Mouse (Mus musculus) testis, postnatal 10 days (tissue): Measurements from ENCODE around the gene Pbx3.

Experiments used
- DNase-seq: peaks from one replicate; pipeline ENCODE4 v3.0.0; 2021; ENCODE audit warnings: low spot score

Pbx3 gene

DNA sequence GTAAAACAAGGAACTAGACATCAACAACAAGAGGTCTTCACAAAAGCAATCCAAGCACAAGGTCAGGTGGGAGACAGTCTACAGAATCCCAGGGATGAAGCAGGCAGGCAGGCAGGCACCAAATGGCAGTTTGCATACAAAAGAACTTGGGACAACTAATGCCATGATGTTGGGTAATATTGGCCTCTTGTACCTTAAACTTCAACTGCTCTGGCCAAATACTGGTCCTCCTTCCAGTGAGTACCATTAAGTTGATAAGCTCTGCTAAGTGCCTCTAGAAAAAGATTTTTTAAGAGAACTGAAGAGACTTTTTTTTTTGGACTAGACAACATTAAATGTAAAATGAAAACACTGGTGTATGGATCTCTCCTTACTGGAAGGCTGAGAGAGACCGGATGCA, 83.2 kb downstream of the Pbx3 start:
- no peak for DNase-seq

DNA sequence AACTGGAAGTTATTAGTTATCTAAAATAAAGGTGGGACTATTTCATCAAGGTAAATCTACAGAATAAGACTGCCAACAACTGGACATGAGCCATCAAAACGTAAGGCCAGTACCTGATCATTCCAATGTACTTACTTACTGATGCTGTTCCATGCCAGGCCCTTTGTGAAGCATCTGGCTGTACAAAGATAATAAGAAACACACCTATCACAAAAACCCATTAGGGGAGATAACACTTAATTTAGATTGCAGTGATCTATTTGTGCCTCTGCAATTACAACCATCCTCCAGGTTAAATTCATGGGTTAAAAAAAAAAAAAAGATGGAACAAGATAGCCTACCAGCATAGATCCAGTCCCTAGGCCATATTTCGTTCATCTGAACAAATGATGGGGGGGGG, 88.7 kb downstream of the Pbx3 start:
- DNase-seq = no peak

DNA sequence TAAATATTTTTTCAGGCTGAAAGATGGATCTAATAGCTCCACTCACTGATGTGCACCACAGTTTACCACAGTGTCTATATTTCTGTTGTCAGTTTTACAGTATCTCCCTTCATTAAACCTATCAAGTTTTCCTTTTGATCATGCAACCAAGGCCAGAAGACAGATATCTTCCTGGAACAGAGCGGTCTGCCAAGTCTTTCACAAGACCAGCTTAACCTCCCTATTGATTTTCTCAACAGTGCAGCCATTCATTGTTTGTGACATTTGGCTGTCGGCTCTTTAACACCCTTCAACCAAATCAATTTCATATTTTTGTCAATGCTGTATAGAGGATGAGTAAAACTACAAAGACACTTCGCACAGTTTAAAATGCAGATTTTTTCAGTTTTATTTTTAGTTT, 91.9 kb downstream of the Pbx3 start:
- no peak for DNase-seq

DNA sequence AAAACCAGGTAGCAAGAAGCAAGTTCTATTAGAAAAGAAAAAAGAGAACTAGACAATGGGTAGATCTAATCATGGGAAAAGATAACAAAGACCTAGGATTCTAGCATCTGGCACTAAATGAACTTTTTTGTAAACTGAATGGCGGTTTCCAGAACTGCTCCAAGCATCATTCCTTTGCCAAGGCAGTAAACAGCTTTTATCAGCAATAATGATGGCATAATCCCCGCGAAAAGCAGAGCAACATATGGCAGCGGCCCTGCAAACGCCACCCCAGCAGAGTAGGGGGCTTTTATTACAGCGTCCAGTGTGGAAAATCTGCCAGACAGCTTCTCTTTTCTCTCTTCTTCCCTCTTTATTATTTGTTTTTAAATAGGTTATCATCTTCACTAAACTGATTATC, 93.2 kb downstream of the Pbx3 start:
- no peak for DNase-seq

DNA sequence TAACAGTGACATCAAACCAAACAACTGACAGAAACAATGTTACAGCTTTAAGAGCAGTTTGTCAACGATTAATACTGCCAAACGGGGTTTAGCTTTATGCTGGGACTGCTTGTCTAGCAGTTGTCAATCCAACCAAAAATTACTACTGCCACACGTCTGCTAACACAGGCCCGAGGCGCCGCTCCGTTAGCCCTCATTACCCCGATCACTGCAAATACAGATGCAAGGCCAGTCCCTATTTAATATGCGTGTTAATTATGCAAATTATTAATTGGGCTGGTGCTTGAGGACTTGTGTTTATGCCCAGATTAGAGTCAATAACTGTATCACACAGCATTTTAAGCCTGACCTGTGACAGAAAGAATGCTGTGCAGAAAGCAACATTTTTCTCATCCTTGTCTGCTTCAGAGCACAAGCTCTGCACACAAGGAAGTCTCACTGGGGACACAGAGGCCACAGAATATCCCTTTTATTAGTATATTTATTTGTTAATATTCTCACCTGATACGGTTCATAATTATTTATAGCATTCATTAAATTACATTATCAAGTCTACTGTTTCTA, 97.2 kb downstream of the Pbx3 start:
- DNase-seq = no peak

DNA sequence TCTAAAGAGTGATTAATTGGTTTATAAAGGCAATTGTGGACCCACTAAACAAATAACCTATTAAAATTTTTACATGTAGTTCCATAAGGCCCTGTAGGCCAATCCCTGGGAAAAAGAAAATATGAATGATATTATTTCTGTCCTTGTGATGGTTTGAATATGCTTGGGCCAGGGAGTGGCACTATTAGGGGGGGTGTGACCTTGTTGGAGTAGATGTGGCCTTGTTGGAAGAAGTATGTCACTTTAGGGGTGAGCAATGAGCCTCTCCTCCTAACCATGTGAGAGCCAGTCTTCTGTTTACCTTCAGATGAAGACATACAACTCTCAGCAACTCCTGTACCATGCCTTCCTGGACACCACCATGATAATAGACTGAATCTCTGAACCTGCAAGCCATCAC, 110.9 kb downstream of the Pbx3 start:
- DNase-seq = no peak

DNA sequence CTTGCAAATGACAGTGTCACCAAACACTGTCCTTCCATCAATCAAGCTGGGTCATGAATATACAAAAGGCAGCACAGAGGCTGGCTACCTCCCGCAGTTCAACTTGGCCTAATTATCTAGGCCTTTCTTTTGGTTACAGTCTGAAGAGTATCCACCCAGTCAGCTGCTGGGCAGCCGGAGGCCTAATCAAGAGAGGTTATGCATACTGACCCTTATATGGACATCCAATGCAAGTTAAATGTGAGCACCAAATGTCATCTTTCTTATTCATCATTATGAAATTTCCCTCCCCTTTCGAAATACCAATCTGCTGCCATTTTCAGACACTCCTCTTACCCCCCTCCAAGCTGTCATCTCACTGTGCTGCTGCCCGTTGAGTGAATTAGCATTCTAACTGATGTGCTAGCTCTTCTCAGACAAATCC, 112.3 kb downstream of the Pbx3 start:
- DNase-seq = no peak

DNA sequence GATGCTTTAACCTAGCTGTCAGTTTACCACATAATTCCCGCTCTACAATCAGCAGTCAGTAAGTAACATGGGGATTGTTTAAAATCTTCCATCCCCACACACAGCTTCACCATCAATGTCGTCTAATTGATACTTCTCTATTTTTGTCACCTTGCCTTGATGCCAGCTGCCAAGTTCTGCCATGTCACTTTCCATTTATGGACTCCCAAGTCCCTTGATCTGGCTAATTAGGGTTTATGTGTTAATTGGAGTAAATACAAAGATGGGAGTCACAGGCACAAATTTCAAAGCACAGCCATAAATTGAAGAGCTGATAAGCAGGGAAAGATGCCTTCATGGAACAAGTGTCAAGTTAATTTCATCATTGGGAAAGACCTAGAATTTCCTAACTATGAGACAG, 114.7 kb downstream of the Pbx3 start:
- DNase-seq = no peak

DNA sequence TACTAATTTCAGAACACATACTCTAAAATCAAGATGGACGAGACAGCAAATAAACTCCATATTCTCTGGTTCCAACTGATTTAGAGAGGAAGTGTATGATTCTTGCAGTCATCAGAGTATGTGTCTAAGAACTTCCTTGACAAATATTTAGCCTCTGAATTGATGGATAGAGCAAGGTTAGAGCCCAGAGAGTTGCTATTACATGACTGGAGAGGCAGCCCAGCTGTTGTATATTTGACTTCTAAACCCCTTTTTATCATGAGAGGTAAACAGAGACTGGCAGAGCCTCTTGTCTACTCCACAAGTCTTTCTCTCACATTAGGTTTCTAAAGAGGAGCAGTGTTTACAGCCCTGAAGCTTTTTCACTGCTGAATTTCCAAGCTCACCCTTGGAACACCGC, 115.3 kb downstream of the Pbx3 start:
- no peak for DNase-seq

DNA sequence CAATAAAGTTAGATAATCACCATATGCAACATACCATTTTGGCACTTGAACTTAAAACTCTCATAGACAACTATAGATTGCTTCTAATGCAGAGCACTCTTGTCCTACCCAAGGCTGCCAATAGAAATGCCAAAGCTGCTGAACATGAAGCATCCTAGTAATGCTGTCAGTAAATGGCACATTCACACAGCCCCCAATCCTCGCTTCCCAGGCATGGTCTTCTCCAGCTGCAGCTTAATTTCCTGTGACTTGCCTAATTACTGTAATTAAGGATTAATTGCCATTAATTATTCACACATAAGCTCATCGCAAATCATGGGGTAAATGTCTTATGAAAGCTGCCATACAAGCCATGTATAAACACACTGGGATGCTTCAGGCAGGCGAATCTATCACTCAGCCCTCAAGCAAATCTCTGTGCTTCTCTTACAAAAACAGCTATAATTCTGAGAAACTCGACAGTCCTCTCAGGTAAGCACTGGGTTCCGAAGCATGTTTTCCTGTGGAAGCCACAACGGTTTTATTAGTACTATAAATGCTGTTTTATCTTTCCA, 116.9 kb downstream of the Pbx3 start:
- no peak for DNase-seq

DNA sequence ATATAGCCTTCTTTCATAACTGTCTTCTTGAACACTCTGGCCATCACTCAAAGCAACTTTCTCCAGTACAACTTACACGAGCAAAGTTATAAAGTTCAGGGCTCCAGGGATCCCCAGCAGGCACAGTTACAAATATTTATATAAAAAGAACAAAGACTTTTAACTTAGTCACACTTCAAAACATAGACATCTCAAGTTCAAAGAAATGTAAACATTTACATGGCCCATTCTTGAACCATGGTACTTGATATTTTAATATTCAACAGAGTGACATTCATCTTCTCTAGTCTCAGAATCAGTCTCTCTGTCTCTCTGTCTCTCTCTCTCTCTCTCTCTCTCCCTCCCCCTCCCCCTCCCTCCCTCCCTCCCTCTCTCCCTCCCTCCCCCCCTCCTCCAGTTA, 119.3 kb downstream of the Pbx3 start:
- DNase-seq = no peak

DNA sequence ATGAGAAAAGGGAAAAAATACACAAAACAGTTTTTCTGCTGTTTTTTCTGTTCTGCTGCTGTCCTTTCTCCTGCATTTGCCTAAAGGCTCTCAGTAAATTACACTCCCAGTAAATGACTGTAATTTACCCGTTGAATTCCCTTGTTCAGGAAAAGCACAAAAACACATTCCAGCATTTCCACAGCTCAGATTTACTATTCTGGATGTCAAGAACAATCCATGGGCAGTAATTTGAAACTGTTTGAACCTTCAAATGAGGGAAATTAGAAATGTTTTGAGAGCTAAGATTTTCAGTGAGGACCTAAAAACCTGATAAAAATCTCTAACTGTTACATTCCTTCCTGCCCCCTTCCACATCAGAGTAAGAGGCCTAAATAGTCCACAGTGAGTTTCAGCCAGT, 119.8 kb downstream of the Pbx3 start:
- DNase-seq = no peak

DNA sequence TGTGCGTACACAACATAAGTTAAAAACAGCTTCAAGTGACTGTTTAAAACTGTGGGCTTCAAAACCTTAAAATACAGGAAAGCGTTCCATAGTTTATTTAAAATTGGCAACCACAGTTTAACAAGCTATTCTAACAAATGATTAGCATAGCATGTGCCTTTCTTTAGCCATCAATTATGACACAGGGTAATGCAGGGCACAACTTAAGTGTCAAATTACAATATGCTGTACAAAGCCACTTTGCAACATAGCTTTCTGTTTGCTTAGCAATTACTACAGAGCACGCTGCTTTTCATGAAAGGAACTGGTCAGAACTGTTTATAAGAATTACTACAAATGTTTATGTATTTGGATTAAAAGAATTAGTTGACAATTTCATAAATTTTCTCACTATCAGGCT, 120.7 kb downstream of the Pbx3 start:
- DNase-seq = no peak

DNA sequence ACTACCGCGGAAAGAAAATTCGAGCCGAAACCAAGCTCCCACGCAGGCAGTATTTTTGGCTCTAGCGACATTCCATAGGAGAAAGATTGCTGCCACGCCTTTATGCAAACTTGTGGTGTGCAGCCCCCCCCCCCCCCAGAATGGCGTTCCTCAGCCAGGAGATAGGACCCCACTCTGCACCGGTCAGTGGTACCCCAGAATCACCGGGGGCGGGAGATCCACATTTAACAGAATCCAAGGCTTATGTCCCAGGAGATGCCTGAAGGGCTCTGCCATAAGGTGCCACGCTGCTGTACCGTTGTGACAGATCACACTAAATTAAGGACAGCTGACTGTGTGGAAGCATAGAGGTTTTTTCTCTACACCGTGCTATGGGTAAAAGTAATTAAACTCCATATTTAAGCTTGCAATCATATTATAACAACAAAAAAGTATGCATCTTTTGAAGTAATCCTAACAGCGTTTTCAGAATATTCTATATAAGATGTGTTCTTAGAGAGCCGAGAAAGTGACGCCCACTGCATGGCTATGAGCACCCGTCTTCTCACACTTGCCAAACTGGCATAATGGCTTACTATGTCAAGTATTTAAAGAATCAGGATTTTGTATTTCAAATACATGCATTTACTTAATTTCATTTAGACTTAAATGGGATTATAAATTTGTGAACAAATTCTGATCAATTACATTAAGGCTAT, 122.8 kb downstream of the Pbx3 start:
- DNase-seq = no peak

DNA sequence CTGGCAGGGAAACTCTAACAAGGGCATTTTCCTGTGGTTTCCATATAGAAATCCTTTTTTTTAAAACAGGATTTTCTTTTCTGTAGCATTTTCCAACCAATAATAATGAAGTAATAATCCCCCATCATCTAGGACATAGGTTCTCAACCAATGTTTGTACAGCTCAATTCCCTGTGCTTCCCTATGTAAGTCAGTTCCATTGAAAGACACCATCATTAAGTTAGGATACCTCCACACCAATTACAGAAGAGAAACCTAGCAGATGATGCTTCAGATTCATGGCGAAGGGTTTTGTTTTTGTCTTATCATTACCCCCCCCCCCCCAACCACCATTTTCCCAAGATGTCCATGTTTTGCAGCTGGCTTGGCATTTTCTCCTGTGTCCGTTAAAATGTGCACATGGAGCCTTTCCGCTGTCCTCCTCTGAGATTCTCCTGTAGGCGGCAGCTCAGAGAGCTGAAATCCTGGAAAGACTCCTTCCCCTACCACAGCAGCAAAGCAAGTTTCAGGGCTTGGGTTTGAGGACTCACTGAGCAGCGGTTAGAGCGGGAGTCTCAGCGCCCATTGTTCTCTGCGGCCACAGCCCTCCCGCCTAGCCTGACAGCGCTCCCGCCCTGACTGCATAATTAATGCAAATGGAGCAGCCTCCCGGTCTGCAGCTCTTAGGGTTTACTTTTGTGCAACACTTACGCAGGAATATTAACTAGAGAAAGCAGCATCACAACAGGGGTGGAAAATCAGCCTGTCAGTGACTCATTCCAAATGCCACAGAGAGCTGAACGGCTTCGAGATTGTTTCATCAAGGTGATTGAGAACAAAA, 123.6 kb downstream of the Pbx3 start:
- peak; percentile 51 for DNase-seq

DNA sequence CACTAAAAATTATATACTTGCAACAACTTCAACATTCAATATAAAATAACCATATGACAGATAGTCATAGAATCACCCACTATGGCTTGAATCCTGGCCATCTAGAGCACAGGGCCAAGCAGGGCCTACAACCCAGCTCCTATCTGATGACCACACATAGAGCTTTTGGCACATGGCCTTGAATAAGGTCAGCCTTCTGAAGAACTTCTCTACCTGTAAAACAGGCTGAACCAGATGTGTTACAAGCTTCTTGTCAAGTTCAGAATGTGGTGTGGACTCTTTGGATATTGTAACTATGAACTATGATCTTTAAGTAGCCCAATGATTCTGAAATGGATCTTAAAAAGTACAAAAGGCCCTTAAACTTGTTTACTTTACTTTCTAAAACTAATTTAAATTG, 132.1 kb downstream of the Pbx3 start:
- no peak for DNase-seq

DNA sequence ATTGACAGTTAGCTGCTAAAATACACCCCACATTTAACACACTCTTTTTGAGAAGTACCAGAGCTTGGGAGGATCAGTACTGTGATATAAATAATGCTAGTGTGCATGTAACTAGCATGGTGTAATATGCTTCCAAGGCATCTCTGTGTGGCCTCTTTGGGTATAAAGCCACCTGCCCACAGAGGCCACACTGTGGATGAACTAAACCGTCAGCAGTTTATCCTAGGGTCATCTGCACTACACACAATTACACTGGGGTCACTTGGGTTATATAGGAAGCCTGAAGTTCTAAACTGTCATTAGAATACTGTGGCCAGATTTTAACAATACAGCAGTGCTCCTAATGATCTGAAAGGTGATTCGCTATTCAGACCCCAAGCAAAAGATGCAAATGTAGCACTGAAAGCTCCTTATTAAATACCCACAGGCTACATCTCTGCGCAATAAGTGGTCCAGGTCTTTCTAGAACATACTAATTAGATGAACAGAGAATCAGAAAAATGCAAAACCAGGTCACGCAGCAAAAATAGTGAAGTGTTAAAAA, 133.6 kb downstream of the Pbx3 start:
- DNase-seq = no peak

DNA sequence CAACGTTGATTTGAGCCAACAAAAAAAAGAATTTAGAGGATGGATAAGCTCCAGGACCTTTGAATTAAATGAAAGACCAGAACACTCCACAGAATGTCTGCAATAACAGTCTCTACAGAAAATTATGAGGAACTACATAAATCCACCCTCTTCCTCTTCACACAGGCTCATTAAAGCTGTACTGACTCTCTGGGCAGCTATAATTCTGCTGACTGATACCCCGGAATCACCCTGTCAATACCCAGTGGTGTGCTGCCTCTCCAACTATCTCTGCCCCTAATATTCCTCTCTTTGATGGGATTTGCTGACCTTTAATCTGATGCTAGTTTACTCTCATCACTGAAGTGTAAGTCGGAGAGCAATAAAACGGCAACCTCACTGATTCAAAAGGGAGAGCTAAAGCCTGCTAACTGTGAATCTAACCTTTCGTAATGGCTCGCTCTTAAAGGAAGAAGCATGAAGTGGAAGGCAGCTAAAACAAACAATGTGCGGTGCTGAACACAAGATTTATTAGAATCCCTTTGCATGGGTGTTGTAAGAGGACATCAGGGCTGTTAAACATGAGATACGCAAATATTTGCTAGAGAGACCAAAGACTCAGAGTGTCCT, 137.4 kb downstream of the Pbx3 start:
- DNase-seq = no peak

DNA sequence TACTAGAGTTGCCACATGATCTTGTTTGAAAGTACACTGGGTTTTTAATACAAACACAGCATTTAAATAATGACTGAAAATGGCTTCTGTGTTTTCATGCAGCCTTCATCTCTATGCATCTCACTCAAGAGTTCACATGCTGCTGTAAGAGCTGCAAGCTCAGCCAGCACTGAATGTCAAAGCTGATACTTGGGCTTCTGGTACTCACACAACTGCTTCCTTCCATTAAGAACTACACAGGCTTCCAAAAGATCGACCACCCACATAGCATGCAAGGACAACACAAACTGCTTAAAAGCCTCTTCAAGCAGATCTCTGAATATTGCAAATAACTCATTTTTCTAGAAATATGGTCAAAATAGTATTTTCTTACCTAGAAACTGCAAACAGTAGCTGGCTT, 138.7 kb downstream of the Pbx3 start:
- DNase-seq = no peak

DNA sequence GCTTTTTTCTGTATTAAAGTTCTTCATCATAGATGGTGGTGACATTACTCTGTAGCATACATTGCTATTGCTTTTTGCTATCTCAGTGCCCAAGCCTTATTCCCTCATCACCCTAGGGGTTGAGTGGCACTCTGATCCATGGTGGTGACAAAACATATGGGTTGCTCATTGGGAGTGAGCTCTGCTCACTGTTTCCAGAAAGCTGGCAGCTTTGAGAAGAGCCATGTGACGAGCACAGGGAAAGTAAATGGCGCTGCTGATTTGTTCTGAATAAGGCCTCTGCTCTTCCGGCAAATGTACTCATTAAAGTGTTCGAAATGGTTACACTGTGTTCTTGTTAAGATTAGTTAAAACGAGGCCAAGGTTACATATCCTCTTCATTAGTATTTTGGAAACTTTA, 139.7 kb downstream of the Pbx3 start:
- DNase-seq = no peak

DNA sequence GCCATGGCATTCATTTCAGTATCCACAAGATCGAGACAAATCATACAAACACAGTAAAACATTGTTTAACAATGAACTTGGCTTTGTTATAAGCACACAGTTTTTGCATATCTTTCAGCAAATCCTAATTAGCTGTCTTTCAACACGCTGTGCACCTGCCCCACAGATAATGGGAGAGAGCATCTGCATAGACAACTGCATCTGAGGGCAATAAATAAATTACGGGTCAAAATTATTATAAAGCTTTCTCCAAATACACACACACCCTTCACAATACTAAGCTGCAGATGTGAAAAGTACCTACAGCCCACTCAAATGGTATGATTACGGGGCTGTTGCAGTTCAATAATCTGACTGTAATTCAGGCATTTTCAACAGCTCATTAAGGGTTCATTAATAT, 145.3 kb downstream of the Pbx3 start:
- no peak for DNase-seq

DNA sequence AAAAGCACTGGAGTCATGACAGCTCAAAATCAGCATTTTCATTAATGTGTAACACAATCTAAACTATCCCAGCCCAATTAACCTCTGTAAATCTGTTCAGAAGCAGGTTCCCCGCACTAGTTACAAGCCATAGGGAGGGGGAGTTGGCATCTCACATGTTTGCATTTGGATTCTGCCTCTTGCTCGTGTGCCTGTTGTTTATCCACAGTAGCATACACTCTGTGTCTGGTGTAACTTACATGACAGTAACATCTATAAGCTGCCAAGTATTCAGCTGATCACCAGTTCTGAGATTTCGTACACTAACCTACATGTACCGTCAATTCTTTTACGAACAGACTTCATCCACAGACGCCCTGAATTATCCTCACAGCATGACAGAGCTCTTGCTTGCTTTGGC, 147.5 kb downstream of the Pbx3 start:
- no peak for DNase-seq

DNA sequence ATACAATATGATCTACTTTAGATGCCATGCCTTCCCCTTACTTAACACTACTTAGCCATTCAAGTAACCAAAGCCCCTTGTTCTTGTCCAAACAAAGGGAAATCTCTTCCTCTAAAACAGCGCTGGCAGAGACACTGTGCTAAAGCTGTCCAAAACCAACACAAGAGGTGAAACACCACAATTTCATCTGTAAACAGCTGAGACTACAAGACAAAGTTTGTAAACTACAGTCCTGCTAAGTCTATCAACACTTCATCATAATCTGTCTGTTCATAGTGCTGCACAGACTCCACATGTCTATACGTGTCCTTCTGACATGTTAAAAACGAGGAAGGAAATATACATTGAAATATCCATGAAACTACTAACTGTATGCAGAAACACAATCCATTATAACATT, 151.5 kb downstream of the Pbx3 start:
- no peak for DNase-seq
